Mouse (Mus musculus) embryonic facial prominence, embryonic 11.5 days (tissue): Measurements from ENCODE around the gene Slco1a5. TPM values are rescaled to one million over a fixed set of nuclear protein-coding genes. Genes with fewer than 3 reads are reported as not detected.
A peak's percentile ranks its signal among the peaks of the same experiment; 100 is the strongest.
"Not testable (repeated sequence)": the region's sequence is repeated elsewhere in the genome, so short reads cannot be mapped to it uniquely, and the experiment has no call there.

Experiments
- ATAC-seq: fragments of 200-750 bp; cut with Nextera tagmentation; replicated peaks from 2 replicates; pipeline ENCODE4 v1.8.0; 2017; ENCODE audit warnings: low read depth; ENCODE audit not compliant: insufficient number of reproducible peaks, low FRiP score, low TSS enrichment
- DNase-seq: peaks from one replicate; pipeline ENCODE4 v3.0.0-alpha.2; 2015; ENCODE audit warnings: low spot score
- H3K27ac ChIP-seq: fragments of 300-500 bp; sonication (generic); replicated peaks from 2 replicates; pipeline ENCODE4 v1.5.1; 2014; ENCODE audit warnings: mild to moderate bottlenecking, low read depth, low read length, control low read depth
- H3K27me3 ChIP-seq: fragments of 300-500 bp; sonication (generic); 2 replicates; pipeline ENCODE4 v1.6.1; 2014; ENCODE audit warnings: mild to moderate bottlenecking, low read length, moderate library complexity, mixed read lengths; ENCODE audit not compliant: control insufficient read depth, insufficient read depth
- H3K36me3 ChIP-seq: fragments of 300-500 bp; sonication (generic); replicated peaks from 2 replicates; pipeline ENCODE4 v1.6.1; 2014; ENCODE audit warnings: low read depth, mild to moderate bottlenecking, low read length, moderate library complexity, mixed read lengths; ENCODE audit not compliant: control insufficient read depth, insufficient read depth
- H3K4me1 ChIP-seq: fragments of 300-500 bp; sonication (generic); 2 replicates; pipeline ENCODE4 v1.6.1; 2014; ENCODE audit warnings: low read length, mixed read lengths; ENCODE audit not compliant: control insufficient read depth, insufficient read depth
- H3K4me2 ChIP-seq: fragments of 300-500 bp; sonication (generic); 2 replicates; pipeline ENCODE4 v1.6.1; 2014; ENCODE audit warnings: low read depth, mild to moderate bottlenecking, control low read depth, low read length, moderate library complexity
- H3K4me3 ChIP-seq: fragments of 300-500 bp; sonication (generic); 2 replicates; pipeline ENCODE4 v1.5.1; 2014; ENCODE audit warnings: low read depth, low read length, control low read depth
- H3K9ac ChIP-seq: fragments of 300-500 bp; sonication (generic); replicated peaks from 2 replicates; pipeline ENCODE4 v1.6.1; 2014; ENCODE audit warnings: mild to moderate bottlenecking, control low read depth, low read length
- H3K9me3 ChIP-seq: fragments of 300-500 bp; sonication (generic); replicated peaks from 2 replicates; pipeline ENCODE4 v1.6.1; 2016; ENCODE audit warnings: mild to moderate bottlenecking, low read length, inconsistent platforms, mixed read lengths; ENCODE audit not compliant: control insufficient read depth
- WGBS: fragments of 180-500 bp; shearing (Covaris S2); extraction: QIAGEN DNeasy Blood & Tissue Kit; methylation state at CpG from one replicate; pipeline ENCODE4 v1.1.7; 2014; 5-methylcytosine and 5-hydroxymethylcytosine counted together
- polyA plus RNA-seq: library from polyadenylated mRNA; unstranded; fragments of >200 nt; fragmentation: Nextera tagmentation; extraction: Ambion mirVana; gene quantifications from 2 replicates; pipeline ENCODE4 v1.2.1, GENCODE M21; 2014

Gene Slco1a5
- polyA plus RNA-seq, 1 experiment from 2014 or later: 0.21 TPM

- 90% methylated on average over 3 of the region's 3 CpGs for WGBS
- not testable (repeated sequence) for H3K9ac ChIP-seq, H3K4me2 ChIP-seq, H3K4me3 ChIP-seq, H3K27me3 ChIP-seq, DNase-seq, H3K27ac ChIP-seq, H3K9me3 ChIP-seq, H3K4me1 ChIP-seq, H3K36me3 ChIP-seq, ATAC-seq
Observed at GRCm38 (mm10) chr6:142352099-142352498, 29.3 kb upstream of the Slco1a5 start.

GRCm38 (mm10) chr6:142347431-142348385, 24.9 kb upstream of the Slco1a5 start:
- Histone ChIP-seq H3K4me3 (no peak overlapping the region), H3K4me1 (no peaks in the 10 kb centered on the region), H3K9ac (no peak overlapping the region), H3K9me3 (no peaks in the 10 kb centered on the region), H3K27me3 (no peaks in the 10 kb centered on the region), H3K4me2 (no peak overlapping the region), H3K36me3 (no peaks in the 10 kb centered on the region), H3K27ac (no peak overlapping the region)
- WGBS: 87% methylated on average over 11 of the region's 11 CpGs
- no peak for ATAC-seq
- no peak for DNase-seq

GRCm38 (mm10) chr6:142346181-142347110, 23.7 kb upstream of the Slco1a5 start:
- no peaks in the 10 kb centered on the region for H3K36me3 ChIP-seq
- H3K4me1 ChIP-seq: no peaks in the 10 kb centered on the region
- no peaks in the 10 kb centered on the region for H3K9me3 ChIP-seq
- H3K4me3 ChIP-seq: peak overlapping the region; percentile 57
- 51% methylated on average over 12 of the region's 12 CpGs for WGBS
- no peaks in the 10 kb centered on the region for H3K27me3 ChIP-seq
- DNase-seq: no peak
- no peak overlapping the region; the same call in 1 of the 2 replicates for H3K9ac ChIP-seq
- peak overlapping the region; percentile 35 for H3K4me2 ChIP-seq
- ATAC-seq: no peak
- no peak overlapping the region for H3K27ac ChIP-seq

- Histone ChIP-seq H3K9ac (peak within 1 kb of the TSS; percentile 44), H3K4me2 (peak within 1 kb of the TSS; percentile 35), H3K9me3 (no peaks in the 10 kb centered on the region), H3K27ac (0 out of 2 replicates have a peak within 1 kb of the TSS, but pooled peaks have one; percentile 16), H3K4me1 (no peaks in the 10 kb centered on the region), H3K27me3 (no peaks in the 10 kb centered on the region), H3K36me3 (no peaks in the 10 kb centered on the region), H3K4me3 (peak within 1 kb of the TSS; percentile 57)
- DNase-seq: peak; percentile 97
- under 1% methylated on average over 48 of the region's 48 CpGs for WGBS
- peak; percentile 94 for ATAC-seq
Observed at GRCm38 (mm10) chr6:142345440-142346038, 22.8 kb upstream of the Slco1a5 start, which contains the start of gene Pyroxd1. Gene Pyroxd1 (plus strand): TSS chr6:142345654.

GRCm38 (mm10) chr6:142343561-142343960, 20.8 kb upstream of the Slco1a5 start:
- Histone ChIP-seq H3K36me3 (no peaks in the 10 kb centered on the region), H3K4me2 (no peak overlapping the region), H3K27ac (no peak overlapping the region), H3K4me3 (no peak overlapping the region), H3K9ac (no peak overlapping the region), H3K27me3 (no peaks in the 10 kb centered on the region), H3K9me3 (no peaks in the 10 kb centered on the region), H3K4me1 (no peaks in the 10 kb centered on the region)
- ATAC-seq: no peak
- DNase-seq: peak; percentile 58
- WGBS: 69% methylated on average over 2 of the region's 2 CpGs

- Histone ChIP-seq H3K4me2 (no peak overlapping the region), H3K4me3 (no peak overlapping the region), H3K27ac (no peak overlapping the region), H3K27me3 (no peaks in the 10 kb centered on the region), H3K9ac (no peak overlapping the region), H3K9me3 (no peaks in the 10 kb centered on the region), H3K36me3 (no peaks in the 10 kb centered on the region), H3K4me1 (no peaks in the 10 kb centered on the region)
- WGBS: 30% methylated on average over 2 of the region's 2 CpGs
- no peak for ATAC-seq
- no peak for DNase-seq
Observed at GRCm38 (mm10) chr6:142339576-142339975, 16.8 kb upstream of the Slco1a5 start.

- Histone ChIP-seq H3K9me3 (no peaks in the 10 kb centered on the region), H3K4me2 (no peak overlapping the region), H3K9ac (no peak overlapping the region), H3K36me3 (no peaks in the 10 kb centered on the region), H3K27ac (no peak overlapping the region), H3K4me3 (no peak overlapping the region), H3K4me1 (no peaks in the 10 kb centered on the region), H3K27me3 (no peaks in the 10 kb centered on the region)
- ATAC-seq (no peak), DNase-seq (no peak)
- WGBS: 69% methylated on average over 2 of the region's 2 CpGs
Observed at GRCm38 (mm10) chr6:142338961-142339360, 16.2 kb upstream of the Slco1a5 start.
